Mouse (Mus musculus) stomach, postnatal 0 days (tissue): ENCODE results near the gene Chgb.

Experiments
- CTCF ChIP-seq: IDR thresholded peaks from 2 replicates; pipeline ENCODE4 v1.5.1; 2016; ENCODE audit warnings: antibody characterized with exemption, low read depth, mild to moderate bottlenecking, moderate library complexity
- EP300 ChIP-seq: optimal IDR thresholded peaks from 2 replicates; pipeline ENCODE3; 2016; ENCODE audit warnings: antibody characterized with exemption

- TF ChIP-seq CTCF (no peak), EP300 (no peak)
Observed at GRCm38 (mm10) chr2:132794204-132794586, 13.1 kb downstream of the Chgb start.
